Mouse (Mus musculus): Measurements from ENCODE around the gene Tpt1. TPM values are rescaled to one million over a fixed set of nuclear protein-coding genes. Genes with fewer than 3 reads are reported as not detected.
A peak's percentile ranks its signal among the peaks of the same experiment; 100 is the strongest.

Gene Tpt1
- polyA plus RNA-seq, 1 experiment from 2014 or later = 1,264 TPM

DNA sequence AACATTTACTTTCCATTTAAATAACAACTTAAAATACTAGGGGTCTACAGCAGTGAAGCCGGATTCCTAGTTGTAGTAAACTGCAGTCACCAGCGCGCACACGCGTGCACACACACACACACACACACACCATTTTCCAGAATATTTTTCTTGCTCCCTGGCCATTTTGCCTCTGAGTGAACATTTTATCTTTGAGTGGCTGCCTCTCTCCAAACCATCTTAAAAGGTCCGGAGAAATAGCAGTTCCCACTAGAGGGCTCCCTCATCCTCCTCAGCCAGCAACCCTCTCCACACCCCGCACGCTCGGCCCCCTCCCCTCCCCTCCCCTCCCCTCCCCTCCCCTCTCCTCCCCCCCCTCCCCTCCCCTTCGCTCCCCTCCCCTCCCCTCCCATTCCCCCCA is 25.7 kb downstream of the Tpt1 start:
- Histone ChIP-seq H3K4me1 (ENCODE audit: insufficient read depth, low read depth, low read length) (no peaks in the 10 kb centered on the region), H3K9me3 (ENCODE audit: low read length) (no peaks in the 10 kb centered on the region), H3K36me3 (ENCODE audit: insufficient read depth, low read length) (no peaks in the 10 kb centered on the region), H3K27ac (ENCODE audit: low read length) (no peak overlapping the region), H3K4me3 (ENCODE audit: low read depth, low read length) (no peak overlapping the region), H3K9ac (replicated peaks; ENCODE audit: low read depth) (no peak overlapping the region), H3K27me3 (replicated peaks; ENCODE audit: insufficient read depth, low read length) (no peaks in the 10 kb centered on the region), H3K4me2 (replicated peaks; ENCODE audit: low read depth, low read length) (0 out of 2 replicates have a peak overlapping the region, but pooled peaks have one; percentile 3)
- ATAC-seq (peak; percentile 37; the same call in 1 of the 2 replicates), DNase-seq (ENCODE audit: low spot score) (peak; percentile 87)
- 26% methylated on average over 6 of the region's 10 CpGs for WGBS
- TF ChIP-seq EP300 (IDR thresholded peaks at IDR 0.05) = no peak
- TF ChIP-seq CTCF (IDR thresholded peaks at IDR 0.05) = peak; percentile 59

GRCm38 (mm10) chr14:75871111-75871510 is 26.2 kb downstream of the Tpt1 start:
- H3K27ac ChIP-seq (ENCODE audit: low read length) = no peak overlapping the region
- no peak overlapping the region for H3K4me2 ChIP-seq (replicated peaks; ENCODE audit: low read depth, low read length)
- H3K9ac ChIP-seq (replicated peaks; ENCODE audit: low read depth) = no peak overlapping the region
- no peaks in the 10 kb centered on the region for H3K4me1 ChIP-seq (ENCODE audit: insufficient read depth, low read depth, low read length)
- H3K9me3 ChIP-seq (ENCODE audit: low read length) = no peaks in the 10 kb centered on the region
- TF ChIP-seq CTCF (IDR thresholded peaks at IDR 0.05) (no peak), EP300 (IDR thresholded peaks at IDR 0.05) (no peak)
- WGBS = 12% methylated on average over 4 of the region's 5 CpGs
- ATAC-seq (no peak), DNase-seq (ENCODE audit: low spot score) (no peak)
- H3K27me3 ChIP-seq (replicated peaks; ENCODE audit: insufficient read depth, low read length) = no peaks in the 10 kb centered on the region
- no peak overlapping the region for H3K4me3 ChIP-seq (ENCODE audit: low read depth, low read length)
- no peaks in the 10 kb centered on the region for H3K36me3 ChIP-seq (ENCODE audit: insufficient read depth, low read length)

- WGBS = 84% methylated on average over 4 of the region's 4 CpGs
- Histone ChIP-seq H3K9ac (replicated peaks; ENCODE audit: low read depth) (no peak overlapping the region), H3K27ac (ENCODE audit: low read length) (no peak overlapping the region), H3K36me3 (ENCODE audit: insufficient read depth, low read length) (no peaks in the 10 kb centered on the region), H3K27me3 (replicated peaks; ENCODE audit: insufficient read depth, low read length) (no peaks in the 10 kb centered on the region), H3K4me3 (ENCODE audit: low read depth, low read length) (no peak overlapping the region), H3K4me2 (replicated peaks; ENCODE audit: low read depth, low read length) (no peak overlapping the region), H3K9me3 (ENCODE audit: low read length) (no peaks in the 10 kb centered on the region), H3K4me1 (ENCODE audit: insufficient read depth, low read depth, low read length) (no peaks in the 10 kb centered on the region)
- ATAC-seq = no peak
- peak; percentile 35 for TF ChIP-seq CTCF (IDR thresholded peaks at IDR 0.05)
- TF ChIP-seq EP300 (IDR thresholded peaks at IDR 0.05) = no peak
- no peak for DNase-seq (ENCODE audit: low spot score)
Measured at GRCm38 (mm10) chr14:75871750-75872149, 26.9 kb downstream of the Tpt1 start.

- H3K4me2 ChIP-seq (replicated peaks; ENCODE audit: low read depth, low read length) = no peak overlapping the region
- H3K27ac ChIP-seq (ENCODE audit: low read length) = no peak overlapping the region
- no peak for TF ChIP-seq CTCF (IDR thresholded peaks at IDR 0.05)
- TF ChIP-seq EP300 (IDR thresholded peaks at IDR 0.05) = peak; percentile 39; the same call in 1 of the 2 replicates
- no peak overlapping the region for H3K9ac ChIP-seq (replicated peaks; ENCODE audit: low read depth)
- no peaks in the 10 kb centered on the region for H3K4me1 ChIP-seq (ENCODE audit: insufficient read depth, low read depth, low read length)
- peak; percentile 87 for DNase-seq (ENCODE audit: low spot score)
- H3K27me3 ChIP-seq (replicated peaks; ENCODE audit: insufficient read depth, low read length) = no peaks in the 10 kb centered on the region
- WGBS = 30% methylated on average over 9 of the region's 9 CpGs
- H3K36me3 ChIP-seq (ENCODE audit: insufficient read depth, low read length) = no peaks in the 10 kb centered on the region
- ATAC-seq = 0 out of 2 replicates have a peak, but pooled peaks have one; percentile 30
- no peaks in the 10 kb centered on the region for H3K9me3 ChIP-seq (ENCODE audit: low read length)
- no peak overlapping the region for H3K4me3 ChIP-seq (ENCODE audit: low read depth, low read length)
Measured at GRCm38 (mm10) chr14:75873612-75874011, 28.7 kb downstream of the Tpt1 start.

- no peak overlapping the region for H3K9ac ChIP-seq (replicated peaks; ENCODE audit: low read depth)
- no peak overlapping the region for H3K4me2 ChIP-seq (replicated peaks; ENCODE audit: low read depth, low read length)
- no peaks in the 10 kb centered on the region for H3K36me3 ChIP-seq (ENCODE audit: insufficient read depth, low read length)
- H3K27ac ChIP-seq (ENCODE audit: low read length) = no peak overlapping the region
- no peaks in the 10 kb centered on the region for H3K27me3 ChIP-seq (replicated peaks; ENCODE audit: insufficient read depth, low read length)
- WGBS = 13% methylated on average over 21 of the region's 21 CpGs
- peak; percentile 83 for DNase-seq (ENCODE audit: low spot score)
- TF ChIP-seq EP300 (IDR thresholded peaks at IDR 0.05) (no peak), CTCF (IDR thresholded peaks at IDR 0.05) (peak; percentile 88)
- peak; percentile 35 for ATAC-seq
- H3K9me3 ChIP-seq (ENCODE audit: low read length) = no peaks in the 10 kb centered on the region
- no peak overlapping the region for H3K4me3 ChIP-seq (ENCODE audit: low read depth, low read length)
- no peaks in the 10 kb centered on the region for H3K4me1 ChIP-seq (ENCODE audit: insufficient read depth, low read depth, low read length)
Measured at GRCm38 (mm10) chr14:75876320-75877043, 31.6 kb downstream of the Tpt1 start.

GRCm38 (mm10) chr14:75877297-75877696 is 32.4 kb downstream of the Tpt1 start:
- TF ChIP-seq CTCF (IDR thresholded peaks at IDR 0.05) (no peak), EP300 (IDR thresholded peaks at IDR 0.05) (no peak)
- H3K4me2 ChIP-seq (replicated peaks; ENCODE audit: low read depth, low read length) = no peak overlapping the region
- no peaks in the 10 kb centered on the region for H3K27me3 ChIP-seq (replicated peaks; ENCODE audit: insufficient read depth, low read length)
- no peak overlapping the region for H3K4me3 ChIP-seq (ENCODE audit: low read depth, low read length)
- no peak overlapping the region for H3K27ac ChIP-seq (ENCODE audit: low read length)
- DNase-seq (ENCODE audit: low spot score) (peak; percentile 66), ATAC-seq (peak; percentile 45; the same call in 1 of the 2 replicates)
- H3K9me3 ChIP-seq (ENCODE audit: low read length) = no peaks in the 10 kb centered on the region
- H3K4me1 ChIP-seq (ENCODE audit: insufficient read depth, low read depth, low read length) = no peaks in the 10 kb centered on the region
- 73% methylated on average over 3 of the region's 3 CpGs for WGBS
- H3K36me3 ChIP-seq (ENCODE audit: insufficient read depth, low read length) = no peaks in the 10 kb centered on the region
- no peak overlapping the region for H3K9ac ChIP-seq (replicated peaks; ENCODE audit: low read depth)
